Mouse (Mus musculus) mouse embryonic stem cell (cell line): ENCODE results near the gene Ugt1a2.
"Not testable (repeated sequence)": the region's sequence is repeated elsewhere in the genome, so short reads cannot be mapped to it uniquely, and the experiment has no call there.

Source experiments
- in situ Hi-C, 2 experiments: fragments of 300-500 bp; cut with MboI; formaldehyde crosslinking; loops; 1 replicate in 1 of 2; 3 replicates in 1 of 2; pipeline ENCODE4 v1.14.3; 2019 to 2020; ENCODE audit warnings: low sequenced_read_pairs in 2 of 2, low pct_unique_long_range_greater_than_20kb in 1 of 2, mixed read lengths in 1 of 2; ENCODE audit not compliant: unreplicated experiment in 1 of 2

Gene Ugt1a2

GRCm38 (mm10) chr1:88216551-88216950 is 16.1 kb downstream of the Ugt1a2 start:
- in situ Hi-C loops, result no loop called here

- in situ Hi-C loops, result no loop called here
Observed at GRCm38 (mm10) chr1:88217144-88217543, 16.7 kb downstream of the Ugt1a2 start.

DNA sequence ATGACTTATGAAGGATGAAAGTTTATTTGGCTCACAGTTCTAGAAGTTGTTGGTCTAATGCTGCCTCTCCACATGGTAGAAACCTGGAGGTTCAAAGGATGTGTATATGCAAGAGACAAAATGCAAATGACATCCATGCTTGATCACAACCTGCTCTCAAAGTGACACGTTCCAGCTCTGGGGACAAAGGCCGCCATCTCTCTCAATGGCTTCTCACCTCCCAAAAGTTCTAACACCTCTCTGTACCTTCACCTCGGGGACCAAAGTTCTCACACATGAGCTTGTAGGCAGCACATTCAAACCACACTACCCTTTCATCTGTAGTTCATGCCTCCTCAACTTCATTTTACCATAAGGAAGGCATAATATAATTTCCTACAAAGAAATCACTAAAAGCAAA is 17.2 kb downstream of the Ugt1a2 start:
- in situ Hi-C loops, result no loop called here

DNA sequence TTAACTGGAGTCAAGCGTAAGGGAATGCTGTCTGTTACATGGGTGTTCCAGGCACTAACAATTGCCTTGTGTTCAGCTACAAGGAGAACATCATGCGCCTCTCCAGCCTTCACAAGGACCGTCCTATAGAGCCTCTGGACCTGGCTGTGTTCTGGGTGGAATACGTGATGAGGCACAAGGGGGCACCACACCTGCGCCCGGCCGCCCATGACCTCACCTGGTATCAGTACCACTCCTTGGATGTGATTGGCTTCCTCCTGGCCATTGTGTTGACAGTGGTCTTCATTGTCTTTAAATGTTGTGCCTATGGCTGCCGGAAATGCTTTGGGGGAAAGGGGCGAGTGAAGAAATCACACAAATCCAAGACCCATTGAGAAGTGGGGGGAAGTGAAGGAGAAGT is 17.6 kb downstream of the Ugt1a2 start:
- in situ Hi-C loops, result no loop called here

DNA sequence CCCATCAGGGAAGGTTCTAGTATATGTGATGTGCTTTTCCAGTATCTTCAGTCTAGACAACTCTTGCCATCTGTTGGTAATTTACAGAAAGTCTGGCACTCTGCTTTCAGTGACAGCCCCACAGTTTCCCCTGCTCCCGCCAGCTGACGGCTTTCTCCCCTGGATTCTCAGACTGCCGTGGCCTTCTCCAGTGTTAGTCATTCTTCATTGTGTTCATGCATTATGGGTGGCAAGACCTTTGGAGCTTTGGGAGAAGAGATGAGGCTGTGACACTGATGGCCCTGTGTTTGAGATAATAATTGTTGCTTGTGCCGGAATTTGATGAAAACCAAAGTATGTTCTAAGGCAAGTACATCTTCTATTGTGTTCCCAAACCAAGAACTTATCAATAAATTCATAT is 18.2 kb downstream of the Ugt1a2 start:
- in situ Hi-C loops, result no loop called here

DNA sequence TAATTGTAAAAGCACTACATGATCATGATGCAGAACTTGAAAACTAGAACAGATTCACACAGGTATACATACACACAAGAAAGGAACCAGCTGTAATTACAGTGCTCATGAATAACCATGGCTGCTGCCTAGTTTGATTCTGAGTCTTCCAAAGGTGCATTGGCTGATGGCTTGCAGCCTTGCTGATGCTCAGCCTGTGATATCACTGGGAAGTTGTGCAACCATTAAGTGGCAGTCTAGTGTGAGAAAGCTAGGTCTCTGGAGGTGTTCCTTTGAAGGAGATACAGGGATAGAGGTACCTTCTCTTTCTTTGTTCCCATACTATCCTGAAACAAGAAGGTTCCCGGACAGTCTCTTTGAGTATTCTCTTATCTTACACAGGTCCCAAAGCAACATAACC is 18.7 kb downstream of the Ugt1a2 start:
- in situ Hi-C loops, result no loop called here

DNA sequence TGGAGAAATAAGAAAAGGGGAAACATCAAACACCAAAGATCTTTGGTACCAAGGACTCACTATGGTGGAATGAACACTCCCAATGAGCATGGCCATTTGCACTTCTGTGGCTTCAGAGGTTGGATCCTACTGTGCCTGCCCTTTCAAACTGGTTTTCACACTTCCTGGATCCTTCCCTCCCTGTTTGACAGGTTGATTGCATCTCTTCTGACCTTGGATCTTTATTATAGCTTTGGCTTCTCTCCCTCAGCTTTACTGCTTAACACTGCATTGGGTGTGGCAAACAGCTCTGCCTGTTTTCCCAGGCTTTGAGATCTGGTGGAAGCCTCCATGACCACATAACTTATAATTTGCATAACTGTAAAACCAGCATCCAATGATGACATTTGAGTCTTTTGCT is 19.9 kb downstream of the Ugt1a2 start:
- in situ Hi-C loops, result loop anchor here in 1 of 2 experiments (5.0 kb wide), 1 partner anchor 87 kb away; no protein-coding TSS in a partner anchor

- in situ Hi-C loops, result loop anchor here in 1 of 2 experiments (5.0 kb wide), 1 partner anchor 85 kb away; no protein-coding TSS in a partner anchor
Observed at GRCm38 (mm10) chr1:88222216-88222615, 21.8 kb downstream of the Ugt1a2 start.

DNA sequence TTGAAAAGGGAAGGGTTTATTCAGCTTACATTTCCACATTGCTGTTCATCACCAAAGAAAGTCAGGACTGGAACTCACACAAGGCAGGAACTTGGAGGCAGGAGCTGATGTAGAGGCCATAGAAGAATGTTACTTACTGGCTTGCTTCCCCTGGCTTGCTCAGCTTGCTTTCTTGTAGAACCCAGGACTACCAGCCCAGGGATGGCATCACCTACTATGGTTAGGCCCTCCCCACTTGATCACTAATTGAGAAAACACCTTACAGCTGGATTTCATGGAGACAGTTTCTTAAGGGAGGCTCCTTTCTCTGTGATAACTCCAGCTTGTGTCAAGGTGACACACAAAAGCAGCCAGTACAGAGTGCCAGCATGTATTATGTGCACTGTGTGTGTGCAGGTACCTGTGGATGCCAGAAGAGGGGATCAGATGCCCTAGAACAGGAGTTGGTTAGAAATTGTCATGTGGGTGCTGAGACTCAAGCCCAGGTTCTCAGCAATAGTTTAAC is 22.7 kb downstream of the Ugt1a2 start:
- in situ Hi-C loops, result loop anchor here in 1 of 2 experiments (5.0 kb wide), 1 partner anchor 84 kb away; no protein-coding TSS in a partner anchor

DNA sequence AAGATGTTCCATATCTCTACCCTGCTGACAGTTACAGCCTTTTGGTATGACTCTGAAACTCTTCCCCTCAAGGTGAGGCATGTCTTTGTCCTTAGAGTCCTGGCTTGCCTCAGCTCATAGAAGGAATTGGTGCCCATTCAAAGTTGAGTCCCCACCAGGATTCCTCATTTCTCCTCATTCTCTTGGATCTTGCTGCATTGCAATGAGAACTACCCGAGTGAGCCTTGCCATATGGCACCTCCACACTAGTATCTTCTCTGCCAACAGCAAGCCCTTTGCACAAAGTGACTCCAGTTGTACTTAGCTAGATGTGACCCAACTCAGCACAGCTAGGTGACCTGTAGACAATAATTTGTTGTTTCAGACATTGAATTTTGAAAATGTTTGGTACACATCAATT is 23.2 kb downstream of the Ugt1a2 start:
- in situ Hi-C loops, result loop anchor here in 1 of 2 experiments (5.0 kb wide), 1 partner anchor 84 kb away; no protein-coding TSS in a partner anchor

DNA sequence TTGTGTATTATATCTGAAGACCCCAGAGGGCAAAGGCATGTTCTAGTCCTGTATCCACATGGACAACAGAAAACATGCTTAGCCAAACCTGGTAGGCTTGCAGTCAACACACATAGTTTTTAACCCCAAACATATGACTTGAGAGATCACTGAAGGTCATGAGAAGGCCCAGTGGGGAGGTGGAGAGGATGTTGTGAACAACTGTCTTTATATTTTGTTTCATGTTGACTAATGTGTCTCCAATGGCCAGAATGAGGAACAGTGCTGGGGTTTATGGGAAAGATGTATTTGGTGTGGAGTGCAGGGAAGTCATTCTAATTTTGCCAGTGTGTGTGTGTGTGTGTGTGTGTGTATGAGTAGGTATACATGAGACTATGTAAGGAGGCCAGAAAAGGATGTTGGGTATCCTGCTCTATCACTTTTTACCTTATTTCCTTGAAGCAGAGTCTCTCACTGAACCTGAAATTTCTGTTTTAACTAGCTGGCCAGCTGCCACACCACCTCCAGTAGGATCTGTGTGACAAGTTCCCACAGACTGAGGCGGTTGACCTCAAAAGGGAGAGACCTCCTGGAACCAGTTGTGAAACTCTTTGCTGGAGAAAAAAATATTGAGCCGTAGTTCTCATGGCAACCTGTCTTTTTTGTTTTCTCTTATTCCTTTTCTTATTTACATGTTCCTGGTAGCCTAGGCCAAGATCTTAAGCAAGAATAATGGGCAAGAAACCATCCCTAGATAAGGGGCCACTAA is 23.8 kb downstream of the Ugt1a2 start:
- in situ Hi-C loops, result loop anchor here in 1 of 2 experiments (5.0 kb wide), 1 partner anchor 83 kb away; no protein-coding TSS in a partner anchor

DNA sequence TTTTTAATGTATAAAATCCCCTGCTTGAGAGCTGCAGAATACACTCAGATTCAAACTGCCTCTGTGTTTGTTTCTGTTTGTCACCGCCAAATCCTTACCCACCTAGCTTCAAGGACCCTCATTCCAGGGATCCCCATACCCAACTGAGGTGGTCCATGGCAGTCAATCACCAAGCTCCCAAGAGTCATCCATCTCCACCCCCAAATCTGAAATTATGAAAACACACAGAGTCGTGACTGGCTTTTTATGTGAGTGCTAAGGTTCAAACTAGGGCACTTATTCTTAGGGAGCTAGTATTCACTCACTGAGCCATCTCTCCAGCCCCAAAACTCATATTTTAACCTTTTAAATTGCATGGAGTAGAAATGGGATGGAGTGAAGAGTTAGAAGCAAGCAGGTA is 24.9 kb downstream of the Ugt1a2 start:
- in situ Hi-C loops, result not testable (repeated sequence)

DNA sequence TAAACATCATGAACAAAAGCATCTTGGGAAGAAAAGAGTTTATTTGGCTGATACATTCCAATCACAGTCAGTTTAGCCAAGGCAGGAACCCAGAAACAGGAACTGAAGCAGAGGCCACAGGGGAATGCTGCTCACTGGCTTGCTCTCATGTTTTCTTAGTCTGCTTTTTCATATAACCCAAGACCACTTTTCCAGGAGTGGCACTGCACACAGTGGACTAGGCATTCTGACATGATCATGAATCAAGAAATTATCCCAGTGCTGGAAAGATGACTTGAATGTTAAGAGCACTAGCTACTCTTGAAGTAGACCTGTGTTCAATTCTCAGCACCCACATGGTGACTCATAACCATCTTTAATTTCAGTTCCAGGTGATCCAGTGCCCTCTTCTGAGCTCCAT is 25.3 kb downstream of the Ugt1a2 start:
- in situ Hi-C loops, result no loop called here

DNA sequence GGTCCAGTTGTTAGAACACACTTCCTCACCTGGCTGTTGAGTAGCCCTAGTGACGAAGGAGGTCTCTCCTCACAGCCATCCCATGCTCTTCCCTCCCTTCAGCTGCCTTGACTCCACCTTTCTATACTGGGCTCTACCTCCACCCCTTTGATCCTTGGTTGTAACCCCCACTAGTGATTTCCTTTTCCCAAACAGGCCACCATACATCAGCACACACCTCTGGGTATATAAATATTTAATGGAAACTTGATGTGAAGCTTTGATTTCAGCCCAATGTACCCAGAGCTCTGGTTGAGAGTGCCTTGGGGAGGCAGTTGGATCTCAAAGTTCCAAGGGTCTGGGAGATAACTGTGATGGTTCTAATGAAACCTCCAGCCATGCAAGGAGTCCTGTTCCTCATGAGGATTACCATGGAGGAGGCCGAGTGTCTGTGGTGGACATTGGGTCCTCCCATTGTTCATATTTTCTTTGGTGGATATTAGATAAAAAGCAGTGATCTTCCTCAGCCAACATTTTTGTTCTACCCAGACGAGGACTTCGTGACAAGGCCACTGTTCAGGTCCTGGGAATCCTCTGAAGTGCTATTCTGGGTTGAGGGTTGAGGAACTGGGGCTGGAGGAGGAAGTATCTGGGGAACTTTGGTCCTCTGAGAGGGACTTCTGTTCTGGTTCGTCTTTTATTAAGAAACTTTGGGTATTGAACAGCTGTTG is 26.4 kb downstream of the Ugt1a2 start, which contains the start of gene Mroh2a:
Gene Mroh2a, plus strand, starts transcription at position 317 of the 710 bp plus-strand sequence.
- in situ Hi-C loops, result no loop called here

DNA sequence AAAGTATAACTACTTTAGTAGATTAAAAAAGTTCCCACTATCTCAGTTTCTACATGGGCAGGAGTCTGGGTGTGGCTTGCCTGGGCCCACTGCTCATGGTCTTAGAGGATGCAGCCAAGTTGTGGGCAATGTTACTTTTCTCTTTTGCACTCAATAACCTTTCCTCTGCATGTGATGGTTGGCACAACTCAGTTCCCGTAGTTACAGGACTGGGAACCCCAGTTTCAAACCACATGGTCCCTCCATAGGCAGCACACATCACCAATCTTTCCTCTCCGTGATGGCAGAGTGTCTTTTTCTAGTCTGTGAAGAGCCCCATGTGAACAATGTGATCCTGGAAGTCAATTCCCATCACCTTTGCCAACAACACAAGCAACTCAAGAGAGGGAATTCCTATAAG is 27.1 kb downstream of the Ugt1a2 start:
- in situ Hi-C loops, result no loop called here

DNA sequence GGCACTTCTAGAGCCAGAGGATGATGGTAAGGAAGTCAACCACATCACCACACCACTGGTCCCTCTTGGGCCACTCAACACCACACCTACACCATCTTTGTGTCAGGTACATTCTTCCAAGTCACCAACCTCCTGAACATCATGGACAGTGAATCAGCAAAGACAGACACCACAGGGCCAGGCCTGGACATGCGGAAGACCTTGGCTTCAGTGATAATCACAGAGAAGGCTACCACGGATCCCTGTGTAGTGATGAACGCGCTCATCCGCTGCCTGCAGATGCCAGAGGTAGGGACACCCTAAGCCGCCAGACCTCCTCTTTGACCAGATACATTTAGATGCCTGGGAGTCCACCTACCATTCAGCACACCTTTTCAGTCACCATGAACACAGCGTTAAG is 27.7 kb downstream of the Ugt1a2 start:
- in situ Hi-C loops, result no loop called here

GRCm38 (mm10) chr1:88229566-88229965 is 29.2 kb downstream of the Ugt1a2 start:
- in situ Hi-C loops, result no loop called here

DNA sequence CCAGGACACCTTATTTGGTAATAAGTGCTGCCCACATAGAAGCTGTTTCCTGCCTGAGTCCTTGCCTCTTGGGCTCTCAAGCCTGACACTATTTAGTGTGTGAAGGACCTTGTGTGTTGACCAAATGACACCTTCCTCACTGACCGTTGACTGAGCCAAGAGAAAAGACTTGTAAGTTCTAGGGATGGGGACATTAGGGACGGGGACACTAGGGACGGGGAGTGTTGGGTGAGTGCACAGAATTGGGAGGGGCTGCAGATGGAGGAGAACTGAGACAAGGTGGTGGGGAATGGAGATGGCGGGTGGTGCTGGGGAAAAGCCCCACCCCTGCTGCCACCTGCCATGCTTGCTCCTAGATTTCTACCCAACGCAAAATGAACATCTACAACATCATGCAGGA is 29.6 kb downstream of the Ugt1a2 start:
- in situ Hi-C loops, result no loop called here

GRCm38 (mm10) chr1:88230421-88230820 is 30.0 kb downstream of the Ugt1a2 start:
- in situ Hi-C loops, result no loop called here
